Mouse (Mus musculus): ENCODE results near the gene Pard3b. TPM values are rescaled to one million over a fixed set of nuclear protein-coding genes. Genes with fewer than 3 reads are reported as not detected.

Pard3b gene
- 10 to 100 TPM; 11.4 to 15.0 TPM for total RNA-seq (2021)
- long read RNA-seq, experiment 1, partial matches to known transcripts = 0 of 1 reads
- long read RNA-seq, experiment 1, other reads (novel, unspliced or antisense) = 1 of 1 reads
- long read RNA-seq, experiment 2, partial matches to known transcripts = 0 of 2 reads
- long read RNA-seq, experiment 2, other reads (novel, unspliced or antisense) = 2 of 2 reads

DNA sequence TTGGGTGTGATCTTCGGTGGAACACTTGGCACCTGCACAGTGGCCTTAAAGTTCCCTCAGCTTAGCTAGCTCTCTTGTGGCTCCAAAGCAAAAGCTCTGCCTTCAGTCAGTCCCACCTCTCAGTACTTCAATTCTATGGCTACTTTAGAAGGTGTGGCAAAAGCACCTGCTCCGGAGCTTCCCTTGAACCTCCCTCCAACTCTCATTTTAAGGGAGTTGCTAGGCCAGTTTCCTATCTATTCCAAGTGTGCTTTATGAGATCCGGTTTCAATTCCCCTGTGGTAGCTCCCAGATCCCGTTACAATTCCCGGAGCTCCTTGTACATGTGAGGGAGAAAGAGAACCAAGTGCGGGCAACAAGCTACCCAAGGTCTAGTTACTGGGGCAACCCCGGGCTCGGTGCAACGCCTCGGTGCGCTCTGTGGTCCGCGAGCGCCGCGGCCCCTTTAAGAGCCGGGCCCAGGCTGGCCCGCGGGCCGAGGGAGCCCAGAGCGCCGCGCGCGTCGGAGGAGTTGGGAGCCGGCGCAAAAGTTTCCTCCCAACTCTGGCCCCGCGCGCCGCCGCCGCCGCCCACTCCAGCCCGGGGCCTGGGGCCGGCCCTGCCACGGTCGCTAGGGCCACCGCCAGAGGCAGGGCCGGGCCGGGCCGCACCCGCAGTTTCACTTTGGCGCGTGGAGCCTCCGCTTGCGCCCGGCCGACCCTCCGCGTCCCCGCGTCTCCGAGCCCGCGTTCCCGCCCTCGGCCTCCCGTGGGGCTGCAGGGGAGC, at the start of gene Pard3b:
Pard3b (plus strand) TSS at position 478 of the 765 bp plus-strand sequence.
- DNase-seq = peak; percentile 82 to 87
- intact Hi-C loops (cut with DNase I) = loop anchor here (5.0 kb wide), 2 partner anchors 129 to 261 kb away; no protein-coding TSS in a partner anchor

DNA sequence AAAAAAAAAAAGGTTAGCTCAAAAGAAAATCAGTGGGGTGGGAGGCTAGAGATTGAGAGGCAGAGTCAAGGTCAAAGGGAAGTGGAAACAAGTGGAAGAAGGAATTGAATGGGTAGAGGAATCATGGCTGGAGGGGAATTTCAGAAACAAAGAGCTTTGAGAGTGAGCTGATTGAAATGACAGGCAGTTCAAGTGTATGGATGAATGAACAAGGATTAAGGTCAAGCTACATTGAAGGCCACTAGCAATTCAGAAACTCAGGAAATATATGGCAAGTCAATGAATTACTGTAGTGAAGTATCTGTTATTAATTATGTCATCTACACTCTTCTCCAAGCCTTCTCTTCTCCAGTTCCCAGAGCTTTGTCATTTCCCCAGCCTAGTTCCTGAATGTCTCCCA, 22.4 kb upstream of the Pard3b start:
- intact Hi-C loops (cut with DNase I) = no loop called here
- no peak for DNase-seq

DNA sequence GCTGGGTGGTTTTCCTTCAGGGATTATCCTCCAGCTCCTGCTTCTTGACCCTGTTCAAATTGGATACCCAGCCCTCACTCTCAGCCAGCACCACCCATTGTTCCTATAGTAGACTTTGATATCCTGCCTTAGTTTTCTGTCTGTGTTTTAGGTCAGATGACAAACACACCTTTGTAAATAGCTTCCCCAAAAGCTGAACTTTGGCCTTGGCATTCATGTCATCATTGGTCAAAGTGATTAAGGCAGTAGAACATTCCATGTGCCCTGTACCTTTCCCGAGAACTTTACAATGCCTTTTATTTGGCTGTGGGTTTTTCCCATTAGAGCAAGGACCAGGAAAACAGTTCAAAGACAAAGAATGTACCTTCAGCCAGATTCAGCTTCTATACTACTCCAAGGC, 18.0 kb upstream of the Pard3b start:
- intact Hi-C loops (cut with DNase I) = no loop called here
- no peak for DNase-seq

DNA sequence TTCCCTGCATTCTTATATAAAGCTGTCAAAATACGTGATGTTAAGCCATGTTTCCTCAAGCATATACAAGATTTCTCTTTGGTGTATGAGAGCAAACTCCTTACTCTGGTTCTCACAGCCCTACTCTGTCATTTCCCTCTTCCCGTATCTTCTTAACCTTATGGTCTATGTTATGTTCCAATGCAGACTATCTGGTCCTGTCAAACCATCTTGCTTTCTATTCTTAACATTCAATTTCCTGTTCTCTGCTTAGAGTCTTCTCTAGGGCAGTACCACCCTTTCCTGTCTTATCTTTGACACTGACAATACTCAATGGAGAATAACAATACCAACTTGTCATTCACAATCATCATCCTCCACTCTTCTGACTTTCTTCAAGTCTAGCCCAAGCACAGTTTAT, 8.8 kb upstream of the Pard3b start:
- intact Hi-C loops (cut with DNase I) = no loop called here
- no peak for DNase-seq

DNA sequence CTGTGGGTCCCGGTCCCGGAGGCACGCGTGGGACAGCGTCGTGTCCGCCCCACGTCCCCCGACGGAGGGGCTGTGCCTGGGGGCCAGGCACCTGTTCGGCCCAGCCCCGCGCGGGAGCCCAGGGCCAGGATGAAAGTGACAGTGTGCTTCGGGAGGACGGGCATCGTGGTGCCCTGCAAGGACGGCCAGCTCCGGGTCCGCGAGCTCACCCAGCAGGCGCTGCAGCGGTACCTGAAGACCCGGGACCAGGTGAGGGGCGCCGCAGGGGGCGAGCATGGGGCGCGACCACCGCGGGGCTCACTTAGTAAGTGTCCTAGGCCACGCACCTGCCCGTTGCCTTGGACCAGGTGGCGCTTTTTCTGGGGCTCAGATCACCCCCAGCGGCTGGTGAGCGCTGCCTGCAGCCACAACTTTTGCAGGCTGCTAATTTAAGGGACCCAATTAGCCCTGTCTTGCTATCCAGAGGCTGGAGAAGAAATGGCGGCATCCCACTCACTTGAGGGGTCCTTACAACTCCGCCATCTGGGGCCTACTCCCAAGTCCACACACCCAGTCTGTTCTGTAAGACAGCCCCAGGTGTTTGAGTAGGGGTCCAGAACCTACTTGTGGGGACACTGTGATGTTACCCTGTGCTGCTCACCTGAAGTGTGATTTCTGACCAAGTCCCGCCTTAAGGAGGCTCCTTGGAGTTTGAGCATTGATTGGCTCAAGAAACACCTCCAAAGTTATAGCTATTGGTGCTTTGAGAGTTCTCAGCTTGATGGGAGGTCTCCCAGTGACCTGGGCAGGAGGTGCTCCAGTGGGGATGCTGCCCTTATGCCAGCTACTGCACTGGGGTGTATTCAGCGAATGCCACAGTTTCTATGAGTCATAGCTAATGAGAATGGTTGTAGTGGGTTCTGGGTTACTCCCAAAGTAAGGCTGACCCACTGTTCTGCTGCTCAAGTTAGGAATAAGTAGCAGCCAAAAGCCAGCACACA, 780 bp downstream of the Pard3b start:
- DNase-seq = peak in 1 of 2 experiments; percentile 41
- intact Hi-C loops (cut with DNase I) = loop anchor here (5.0 to 10.0 kb wide), 3 partner anchors 128 to 345 kb away; no protein-coding TSS in a partner anchor

DNA sequence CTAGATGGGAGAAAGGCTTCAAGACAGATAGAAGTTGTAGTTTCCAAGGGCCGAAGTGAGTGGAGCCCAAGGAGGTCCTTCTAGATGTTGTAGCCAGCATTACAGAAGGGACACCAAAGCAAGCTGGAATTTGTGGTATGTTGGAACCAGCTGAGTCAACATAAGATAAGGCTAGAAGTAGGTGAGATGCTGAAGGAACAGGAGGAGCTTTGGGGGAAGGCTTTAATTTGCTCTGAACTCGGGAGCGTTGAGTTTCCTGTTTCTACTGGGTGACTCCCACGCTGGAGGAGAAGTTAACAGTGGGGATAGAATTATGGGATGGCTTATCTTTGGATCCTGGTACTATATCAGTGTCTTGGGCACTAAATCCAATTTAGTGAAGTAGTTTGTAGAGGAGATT, 3.3 kb downstream of the Pard3b start:
- intact Hi-C loops (cut with DNase I) = loop anchor here (10.0 kb wide), 1 partner anchor 347 kb away; no protein-coding TSS in a partner anchor
- no peak for DNase-seq

DNA sequence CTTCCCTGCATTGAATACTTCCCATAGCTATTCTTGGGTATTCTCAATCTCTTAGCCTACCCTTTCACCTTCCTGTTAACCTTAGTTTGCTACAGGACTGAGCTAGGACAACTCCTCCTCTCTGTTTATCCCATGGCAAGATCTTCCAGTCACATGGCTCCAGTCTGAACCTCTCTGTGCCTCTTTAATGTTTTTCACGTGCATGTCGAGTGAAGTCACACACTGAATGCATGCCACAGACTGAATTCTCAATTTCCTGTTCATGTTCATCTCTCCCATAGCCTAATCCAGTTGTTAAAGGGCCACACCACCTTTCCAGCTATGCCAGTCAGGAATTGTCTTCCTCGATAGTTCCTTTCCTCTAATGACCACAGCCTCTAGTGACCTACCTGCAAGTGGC, 6.4 kb downstream of the Pard3b start:
- intact Hi-C loops (cut with DNase I) = loop anchor here (10.0 kb wide), 1 partner anchor 350 kb away; no protein-coding TSS in a partner anchor
- DNase-seq = no peak

DNA sequence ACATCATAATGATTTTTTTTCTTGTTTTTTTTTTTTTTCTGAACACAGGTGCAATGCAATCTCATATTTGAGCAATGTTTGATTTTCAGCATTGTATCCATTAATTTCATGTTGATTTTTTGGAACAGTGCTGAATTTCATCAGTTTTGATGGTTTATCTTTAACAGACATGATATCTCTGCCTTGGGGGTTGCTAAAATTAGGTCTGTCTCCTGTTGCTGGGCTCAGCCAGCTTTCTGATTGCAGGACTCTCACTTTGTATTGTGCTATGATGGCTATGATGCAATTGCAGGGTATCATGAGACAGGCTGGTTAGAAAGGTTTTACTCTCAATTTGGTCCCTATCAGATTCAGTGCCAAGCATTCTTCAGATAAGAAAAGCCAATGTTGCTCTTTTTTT, 11.3 kb downstream of the Pard3b start:
- intact Hi-C loops (cut with DNase I) = loop anchor here (10.0 kb wide), 1 partner anchor 355 kb away; no protein-coding TSS in a partner anchor

DNA sequence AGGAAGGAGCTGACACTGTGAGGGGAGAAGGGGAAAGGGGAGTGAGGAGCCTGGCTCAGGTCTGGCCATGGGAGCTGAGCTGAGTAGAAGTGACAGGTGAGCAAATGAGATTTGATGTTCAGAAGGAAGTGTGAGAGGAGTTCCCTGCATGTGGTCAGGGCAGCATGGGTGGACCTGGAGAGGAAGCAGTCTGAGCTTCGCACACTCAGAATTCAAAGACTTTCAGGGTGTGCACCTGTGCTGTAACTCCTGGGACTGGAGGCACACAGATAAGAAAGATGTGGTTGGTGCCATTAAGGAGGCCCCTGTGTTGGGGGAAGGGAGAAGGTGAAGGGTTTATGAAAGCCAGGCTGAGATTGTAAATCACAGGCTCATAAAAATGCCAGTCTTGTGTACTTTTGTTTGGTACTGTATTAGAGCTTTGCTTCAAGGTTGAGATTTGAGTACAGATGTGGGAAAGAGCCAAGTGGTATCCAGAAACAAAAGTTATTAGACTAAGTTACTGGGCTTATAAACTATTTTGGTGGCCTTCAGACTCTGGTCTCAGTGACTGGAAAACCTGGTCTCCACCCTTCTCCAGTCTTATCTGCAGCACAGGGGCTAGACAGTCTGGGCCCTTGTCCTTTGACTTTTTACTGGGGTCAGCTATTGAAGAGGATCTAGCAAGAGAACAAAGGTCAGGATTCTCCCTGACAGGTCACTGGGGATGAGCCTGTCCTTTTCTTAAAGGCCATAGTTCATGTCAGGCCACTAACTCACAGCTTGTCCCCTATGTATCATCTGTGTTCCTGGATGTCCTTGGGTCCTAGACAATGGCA, 13.0 kb downstream of the Pard3b start:
- intact Hi-C loops (cut with DNase I) = no loop called here
- no peak for DNase-seq

More for the DNA sequence above, 11.3 kb downstream of the Pard3b start:
- DNase-seq = no peak

DNA sequence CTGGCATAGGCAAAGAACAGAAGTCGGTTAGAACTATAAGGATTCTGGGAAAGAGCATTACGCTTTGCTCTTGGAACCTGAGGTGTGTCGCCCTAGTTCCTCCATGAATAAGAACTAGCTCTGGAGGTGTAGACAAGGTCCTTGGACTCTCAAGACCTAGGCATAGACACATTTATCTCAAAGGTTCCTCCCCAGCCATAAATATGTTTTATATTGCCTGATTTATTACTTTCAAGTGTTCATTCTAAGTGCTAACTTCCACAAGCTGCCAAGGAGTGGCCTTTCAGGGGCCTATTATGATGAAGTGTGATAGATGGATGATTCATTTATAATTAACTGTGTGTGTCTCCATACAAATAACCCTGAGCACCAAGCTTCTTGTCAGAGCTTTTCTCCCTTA, 19.1 kb downstream of the Pard3b start:
- intact Hi-C loops (cut with DNase I) = no loop called here
- no peak for DNase-seq

DNA sequence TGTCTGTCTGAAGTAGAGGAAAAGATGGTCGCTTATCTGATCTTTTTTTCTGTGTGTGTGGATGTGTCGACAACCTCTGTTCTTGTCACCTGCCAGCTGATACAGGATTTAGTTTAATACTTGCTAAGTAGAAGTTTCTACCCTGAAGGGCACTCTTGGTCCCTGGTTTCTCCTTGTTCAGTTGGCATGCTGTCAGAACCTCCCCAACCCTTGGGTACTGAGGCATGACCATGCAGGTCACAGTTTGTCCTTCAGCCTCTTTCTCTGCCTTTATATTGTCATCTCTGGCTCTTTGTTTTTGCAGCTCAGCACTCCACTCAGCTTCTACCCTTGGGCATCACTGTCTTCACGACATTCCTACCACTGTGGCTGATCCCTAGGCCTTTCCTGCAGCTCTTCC, 21.3 kb downstream of the Pard3b start:
- DNase-seq = no peak
- intact Hi-C loops (cut with DNase I) = no loop called here

DNA sequence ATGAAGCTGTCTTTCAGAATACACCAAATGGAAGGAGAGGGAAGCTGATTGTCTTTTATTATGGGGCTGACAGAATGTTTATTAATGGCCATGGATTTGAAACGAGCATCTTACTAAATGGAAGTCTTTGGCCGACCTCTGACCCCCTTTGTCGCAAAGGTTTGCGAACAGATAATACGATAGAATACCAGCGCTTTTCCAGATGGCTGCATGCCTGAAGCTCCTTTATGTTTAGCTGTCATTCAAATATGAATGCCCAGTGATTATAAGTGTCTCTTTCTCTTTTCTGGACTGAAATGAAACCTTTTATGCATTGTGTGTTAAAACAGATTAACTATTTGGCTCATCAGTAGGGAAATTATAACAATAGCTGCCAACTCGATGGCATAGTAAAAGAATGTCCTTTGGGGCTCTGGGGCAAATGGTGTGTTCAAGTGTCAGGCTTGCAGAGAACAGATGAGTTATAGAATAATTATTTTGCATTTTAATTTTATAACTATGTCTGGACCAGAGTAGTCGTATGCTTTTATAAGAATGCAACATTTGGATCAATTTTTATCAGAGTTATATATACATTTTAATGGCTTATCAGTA, 46.7 kb downstream of the Pard3b start:
- intact Hi-C loops (cut with DNase I) = no loop called here
- no peak for DNase-seq

DNA sequence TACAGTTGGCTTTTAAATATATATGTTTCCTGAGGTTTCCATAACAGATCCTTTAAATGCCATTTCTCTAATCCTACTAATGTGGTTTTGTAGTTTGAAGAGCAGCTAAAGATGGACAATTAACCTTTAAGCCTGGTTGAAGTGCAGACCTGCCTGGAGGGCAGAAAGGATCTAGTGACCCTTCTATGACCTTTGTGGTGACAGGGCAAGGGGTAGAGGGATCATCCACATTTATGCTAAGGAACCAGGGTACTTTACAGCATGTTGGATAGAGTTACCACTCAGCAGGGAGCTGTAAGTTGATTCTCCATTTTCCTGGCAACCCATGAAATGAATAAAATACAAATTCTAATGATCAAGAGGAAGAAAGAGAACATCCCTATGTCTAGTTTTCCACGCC, 47.3 kb downstream of the Pard3b start:
- no peak for DNase-seq
- intact Hi-C loops (cut with DNase I) = no loop called here

DNA sequence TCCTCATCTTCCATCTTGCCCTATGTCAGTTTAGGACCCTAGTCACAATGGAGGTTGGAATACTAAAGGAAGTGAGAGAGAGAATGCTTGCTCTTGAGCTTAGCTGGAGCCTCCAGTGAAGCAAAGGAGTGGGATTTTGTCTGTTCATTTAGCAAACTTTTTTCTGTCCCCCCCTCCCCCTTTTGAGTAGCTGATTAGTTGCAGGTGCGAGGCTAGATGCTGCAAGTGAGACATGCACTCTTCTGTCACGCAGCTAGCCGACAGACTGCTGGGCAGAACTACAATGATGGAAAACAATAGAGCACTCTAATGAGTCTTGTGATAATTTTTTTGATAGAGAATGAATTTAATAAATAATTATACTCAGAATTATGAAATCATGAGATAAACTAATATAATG, 49.7 kb downstream of the Pard3b start:
- intact Hi-C loops (cut with DNase I) = no loop called here
- DNase-seq = no peak

DNA sequence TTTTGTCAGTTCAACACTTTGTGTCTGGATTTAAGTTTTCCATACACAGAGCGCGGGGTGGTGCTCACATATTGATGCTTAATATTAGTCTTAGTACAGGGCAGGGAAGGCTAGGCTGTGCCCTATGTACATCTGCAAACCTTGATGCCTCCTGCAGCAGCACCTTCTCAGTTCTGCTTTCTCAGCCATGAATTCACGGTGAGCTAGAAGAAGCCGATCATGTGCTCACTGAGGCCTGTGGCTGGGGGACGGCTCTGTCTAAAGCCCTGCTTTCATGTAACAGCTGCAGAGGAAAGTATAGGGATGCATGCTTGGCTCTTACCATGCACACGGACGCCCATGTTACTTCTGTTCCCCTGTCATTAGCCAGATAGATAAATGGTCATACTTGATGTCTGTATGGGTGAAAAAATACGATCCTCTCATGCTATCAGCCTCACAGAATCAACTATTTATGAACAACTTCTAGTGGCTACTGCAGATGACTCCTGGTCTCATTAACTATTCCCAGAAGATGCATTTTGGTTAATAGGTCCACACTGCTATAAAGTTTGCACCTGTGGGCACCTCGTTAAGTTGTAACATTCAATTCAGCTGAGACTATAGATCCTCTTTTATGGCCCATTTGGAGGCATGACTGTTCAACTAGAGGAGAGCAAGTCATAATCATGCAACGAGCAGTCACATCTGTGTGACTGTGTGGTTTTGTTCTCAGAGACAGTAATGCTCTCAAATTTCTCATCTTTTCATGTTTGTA, 60.0 kb downstream of the Pard3b start:
- intact Hi-C loops (cut with DNase I) = no loop called here
- no peak for DNase-seq

DNA sequence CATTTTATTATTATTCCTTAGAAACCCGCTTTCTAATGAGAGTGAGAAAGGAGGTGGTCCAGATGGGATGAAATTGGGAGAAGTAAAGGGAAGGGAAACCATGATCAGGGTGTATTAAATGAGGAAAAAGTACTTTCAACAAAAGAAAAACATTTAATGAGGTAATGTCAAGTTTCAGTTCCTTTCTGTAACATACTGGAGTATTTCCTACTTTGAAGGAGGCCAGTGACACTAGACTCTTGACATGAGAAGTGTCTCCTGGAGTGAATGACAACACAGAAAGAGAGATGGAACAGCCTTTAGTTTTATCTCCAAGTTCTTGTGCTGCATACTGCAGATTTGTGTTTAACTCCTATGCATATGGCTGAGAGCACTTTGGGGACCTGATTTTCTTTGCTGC, 71.2 kb downstream of the Pard3b start:
- intact Hi-C loops (cut with DNase I) = no loop called here
- no peak for DNase-seq

DNA sequence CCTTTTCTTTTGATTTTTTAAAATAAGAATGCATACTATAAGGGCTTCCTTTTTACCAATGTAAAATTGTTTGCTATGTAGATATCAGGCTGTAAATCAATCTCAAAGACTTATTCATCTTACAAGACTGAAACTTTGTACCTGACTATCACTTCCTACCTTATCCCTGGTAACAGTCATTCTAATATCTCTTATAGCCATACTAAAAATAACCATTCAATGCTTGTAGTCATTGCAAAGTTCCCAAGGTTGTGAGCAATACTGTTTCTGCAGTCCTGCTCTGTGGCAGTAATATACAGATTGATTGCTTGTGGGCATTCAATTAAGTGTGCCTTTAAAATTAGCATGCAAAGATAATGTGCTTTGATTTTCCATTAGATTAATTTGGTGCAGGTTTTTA, 72.9 kb downstream of the Pard3b start:
- no peak for DNase-seq
- intact Hi-C loops (cut with DNase I) = no loop called here

DNA sequence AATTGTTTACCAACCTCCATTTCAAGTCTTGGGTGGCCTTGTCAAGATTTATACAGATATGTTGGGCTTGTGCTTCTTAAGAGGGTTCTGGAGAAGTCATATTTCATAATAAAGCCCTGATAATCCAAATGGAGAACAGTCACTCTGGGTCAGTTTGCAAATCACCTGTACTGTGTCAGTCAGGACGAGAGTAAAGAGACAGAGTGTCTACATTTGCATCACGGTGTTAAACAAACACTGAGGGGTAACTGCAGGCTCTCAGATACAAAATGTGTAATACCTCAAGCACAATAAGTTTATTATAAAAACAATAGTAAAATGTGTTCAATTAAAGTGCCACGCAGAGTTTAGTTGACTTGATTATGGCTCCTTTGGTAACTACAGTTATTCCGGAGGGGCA, 91.0 kb downstream of the Pard3b start:
- DNase-seq = no peak
- intact Hi-C loops (cut with DNase I) = no loop called here

DNA sequence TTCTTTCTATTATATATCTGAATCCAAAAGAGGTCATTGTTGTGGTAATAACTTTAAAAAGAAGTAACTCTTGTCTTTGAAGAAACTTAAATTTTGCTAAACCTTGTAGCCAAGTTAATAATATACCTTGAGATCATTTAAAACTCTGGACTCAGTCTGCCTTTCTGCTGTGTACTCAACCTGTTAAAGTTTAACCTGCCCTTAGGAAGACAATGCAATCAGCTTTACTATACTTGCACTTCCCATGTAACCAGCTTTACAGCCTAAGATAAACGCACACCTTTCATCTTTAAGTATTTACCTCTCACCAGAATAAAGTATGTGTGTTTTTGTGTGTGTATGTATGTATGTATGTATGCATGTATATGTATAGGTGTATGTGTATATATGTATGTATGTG, 97.9 kb downstream of the Pard3b start:
- no peak for DNase-seq
- intact Hi-C loops (cut with DNase I) = no loop called here
